Mouse (Mus musculus): ENCODE data around the gene Tmem217. TPM values are rescaled to one million over a fixed set of nuclear protein-coding genes. Genes with fewer than 3 reads are reported as not detected.
A peak's percentile ranks its signal among the peaks of the same experiment; 100 is the strongest.

Tmem217 gene
- 0.89 and 1.3 TPM in 2 replicates for polyA plus RNA-seq (2015; fragmentation: Nextera tagmentation; extraction: Ambion mirVana)

- H3K27ac ChIP-seq (ENCODE audit: low read length), result no peak within 1 kb of the TSS
- H3K27me3 ChIP-seq (ENCODE audit: control insufficient read depth, insufficient read depth, low read depth, low read length), result no peaks in the 10 kb centered on the region
- no peak for ATAC-seq
- no peaks in the 10 kb centered on the region for H3K9me3 ChIP-seq (replicated peaks; ENCODE audit: control insufficient read depth, low read length, poor library complexity, severe bottlenecking)
- H3K4me2 ChIP-seq (ENCODE audit: low read length), result peak within 1 kb of the TSS; percentile 93; the same call in 1 of the 2 replicates
- peaks cover 13% of the 10 kb centered on the region for H3K4me1 ChIP-seq (ENCODE audit: control insufficient read depth, insufficient read depth, low read length)
- WGBS, result 95% methylated on average over 5 of the region's 5 CpGs
- no peak within 1 kb of the TSS for H3K9ac ChIP-seq (ENCODE audit: low read depth, low read length)
- no peak within 1 kb of the TSS for H3K4me3 ChIP-seq (ENCODE audit: low read depth, low read length)
- H3K36me3 ChIP-seq (ENCODE audit: control insufficient read depth, insufficient read depth, low read length), result no peaks in the 10 kb centered on the region
Measured at GRCm38 (mm10) chr17:29552162-29552732, at the start of gene Tmem217. Gene Tmem217 (minus strand): TSS chr17:29552385.

- no peak overlapping the region for H3K4me3 ChIP-seq (ENCODE audit: low read depth, low read length)
- H3K27ac ChIP-seq (ENCODE audit: low read length), result no peak overlapping the region
- H3K9me3 ChIP-seq (replicated peaks; ENCODE audit: control insufficient read depth, low read length, poor library complexity, severe bottlenecking), result no peaks in the 10 kb centered on the region
- H3K9ac ChIP-seq (ENCODE audit: low read depth, low read length), result no peak overlapping the region
- H3K36me3 ChIP-seq (ENCODE audit: control insufficient read depth, insufficient read depth, low read length), result peaks cover 25% of the 10 kb centered on the region; the same call in 1 of the 2 replicates
- H3K27me3 ChIP-seq (ENCODE audit: control insufficient read depth, insufficient read depth, low read depth, low read length), result no peaks in the 10 kb centered on the region
- ATAC-seq, result no peak
- H3K4me1 ChIP-seq (ENCODE audit: control insufficient read depth, insufficient read depth, low read length), result no peaks in the 10 kb centered on the region
- WGBS, result 84% methylated on average over 4 of the region's 4 CpGs
- H3K4me2 ChIP-seq (ENCODE audit: low read length), result no peak overlapping the region
Measured at GRCm38 (mm10) chr17:29601391-29601790, 49.2 kb upstream of the Tmem217 start.

- Histone ChIP-seq H3K9me3 (replicated peaks; ENCODE audit: control insufficient read depth, low read length, poor library complexity, severe bottlenecking) (no peaks in the 10 kb centered on the region), H3K36me3 (ENCODE audit: control insufficient read depth, insufficient read depth, low read length) (peaks cover 29% of the 10 kb centered on the region), H3K27ac (ENCODE audit: low read length) (no peak overlapping the region), H3K27me3 (ENCODE audit: control insufficient read depth, insufficient read depth, low read depth, low read length) (no peaks in the 10 kb centered on the region), H3K4me2 (ENCODE audit: low read length) (no peak overlapping the region), H3K9ac (ENCODE audit: low read depth, low read length) (no peak overlapping the region), H3K4me3 (ENCODE audit: low read depth, low read length) (no peak overlapping the region), H3K4me1 (ENCODE audit: control insufficient read depth, insufficient read depth, low read length) (no peaks in the 10 kb centered on the region)
- WGBS, result 87% methylated on average over 8 of the region's 8 CpGs
- ATAC-seq, result no peak
Measured at GRCm38 (mm10) chr17:29599537-29599936, 47.4 kb upstream of the Tmem217 start.

DNA sequence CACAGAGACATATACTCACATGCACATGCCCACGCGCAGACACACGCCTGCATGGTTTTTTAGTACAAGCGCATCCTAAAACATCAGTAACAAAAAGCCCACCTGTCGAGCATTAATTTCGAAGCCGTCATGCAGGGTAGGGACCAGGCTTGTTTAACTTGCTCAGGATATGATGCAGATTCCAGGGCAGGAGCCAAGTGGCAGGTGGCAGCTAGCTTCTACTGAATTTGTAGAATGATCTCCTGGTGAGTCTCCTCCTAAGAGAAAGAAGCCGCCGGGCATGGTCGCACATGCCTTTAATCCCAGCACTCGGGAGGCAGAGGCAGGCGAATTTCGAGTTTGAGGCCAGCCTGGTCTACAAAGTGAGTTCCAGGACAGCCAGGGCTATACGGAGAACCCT is 46.9 kb upstream of the Tmem217 start:
- ATAC-seq, result no peak
- Histone ChIP-seq H3K27ac (ENCODE audit: low read length) (no peak overlapping the region), H3K9me3 (replicated peaks; ENCODE audit: control insufficient read depth, low read length, poor library complexity, severe bottlenecking) (no peaks in the 10 kb centered on the region), H3K4me3 (ENCODE audit: low read depth, low read length) (no peak overlapping the region), H3K9ac (ENCODE audit: low read depth, low read length) (no peak overlapping the region), H3K4me1 (ENCODE audit: control insufficient read depth, insufficient read depth, low read length) (no peaks in the 10 kb centered on the region), H3K27me3 (ENCODE audit: control insufficient read depth, insufficient read depth, low read depth, low read length) (no peaks in the 10 kb centered on the region), H3K4me2 (ENCODE audit: low read length) (no peak overlapping the region), H3K36me3 (ENCODE audit: control insufficient read depth, insufficient read depth, low read length) (peaks cover 29% of the 10 kb centered on the region)
- 92% methylated on average over 14 of the region's 14 CpGs for WGBS

DNA sequence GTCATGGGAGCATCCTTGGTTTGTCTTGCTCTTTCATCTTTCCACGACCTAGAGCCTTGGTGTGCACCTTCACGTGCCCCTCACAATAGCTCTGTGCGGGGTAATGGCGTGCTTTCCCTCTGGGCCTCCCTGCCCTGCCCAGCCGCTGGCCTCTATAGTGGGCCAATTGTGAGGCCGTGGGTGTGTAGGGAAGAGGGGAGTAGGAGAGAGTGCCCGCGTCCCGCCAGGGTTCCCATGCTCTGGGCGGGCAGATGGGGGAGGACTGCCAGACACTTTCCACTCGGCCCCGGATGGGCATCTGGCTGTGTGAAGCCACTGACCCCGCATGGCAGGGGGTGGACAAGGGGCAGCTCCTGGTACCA is 44.6 kb upstream of the Tmem217 start:
- no peaks in the 10 kb centered on the region for H3K9me3 ChIP-seq (replicated peaks; ENCODE audit: control insufficient read depth, low read length, poor library complexity, severe bottlenecking)
- no peaks in the 10 kb centered on the region for H3K27me3 ChIP-seq (ENCODE audit: control insufficient read depth, insufficient read depth, low read depth, low read length)
- ATAC-seq, result 0 out of 2 replicates have a peak, but pooled peaks have one; percentile 40
- H3K4me1 ChIP-seq (ENCODE audit: control insufficient read depth, insufficient read depth, low read length), result no peaks in the 10 kb centered on the region
- WGBS, result 69% methylated on average over 13 of the region's 13 CpGs
- no peak overlapping the region for H3K4me3 ChIP-seq (ENCODE audit: low read depth, low read length)
- H3K36me3 ChIP-seq (ENCODE audit: control insufficient read depth, insufficient read depth, low read length), result peaks cover 29% of the 10 kb centered on the region
- no peak overlapping the region for H3K27ac ChIP-seq (ENCODE audit: low read length)
- no peak overlapping the region for H3K9ac ChIP-seq (ENCODE audit: low read depth, low read length)
- no peak overlapping the region for H3K4me2 ChIP-seq (ENCODE audit: low read length)

GRCm38 (mm10) chr17:29595891-29596770 is 43.9 kb upstream of the Tmem217 start:
- no peak overlapping the region for H3K4me2 ChIP-seq (ENCODE audit: low read length)
- H3K9me3 ChIP-seq (replicated peaks; ENCODE audit: control insufficient read depth, low read length, poor library complexity, severe bottlenecking), result no peaks in the 10 kb centered on the region
- H3K4me3 ChIP-seq (ENCODE audit: low read depth, low read length), result no peak overlapping the region
- no peaks in the 10 kb centered on the region for H3K27me3 ChIP-seq (ENCODE audit: control insufficient read depth, insufficient read depth, low read depth, low read length)
- H3K36me3 ChIP-seq (ENCODE audit: control insufficient read depth, insufficient read depth, low read length), result peaks cover 29% of the 10 kb centered on the region
- H3K27ac ChIP-seq (ENCODE audit: low read length), result no peak overlapping the region
- H3K9ac ChIP-seq (ENCODE audit: low read depth, low read length), result no peak overlapping the region
- 73% methylated on average over 15 of the region's 15 CpGs for WGBS
- ATAC-seq, result no peak
- H3K4me1 ChIP-seq (ENCODE audit: control insufficient read depth, insufficient read depth, low read length), result no peaks in the 10 kb centered on the region

- no peak overlapping the region for H3K4me2 ChIP-seq (ENCODE audit: low read length)
- peaks cover 7% of the 10 kb centered on the region; the same call in 1 of the 2 replicates for H3K4me1 ChIP-seq (ENCODE audit: control insufficient read depth, insufficient read depth, low read length)
- ATAC-seq, result peak; percentile 80
- peaks cover 6% of the 10 kb centered on the region; the same call in 1 of the 2 replicates for H3K36me3 ChIP-seq (ENCODE audit: control insufficient read depth, insufficient read depth, low read length)
- H3K4me3 ChIP-seq (ENCODE audit: low read depth, low read length), result no peak overlapping the region
- no peaks in the 10 kb centered on the region for H3K9me3 ChIP-seq (replicated peaks; ENCODE audit: control insufficient read depth, low read length, poor library complexity, severe bottlenecking)
- H3K27ac ChIP-seq (ENCODE audit: low read length), result peak overlapping the region; percentile 67
- 32% methylated on average over 11 of the region's 11 CpGs for WGBS
- no peak overlapping the region for H3K9ac ChIP-seq (ENCODE audit: low read depth, low read length)
- H3K27me3 ChIP-seq (ENCODE audit: control insufficient read depth, insufficient read depth, low read depth, low read length), result no peaks in the 10 kb centered on the region
Measured at GRCm38 (mm10) chr17:29589221-29589898, 37.2 kb upstream of the Tmem217 start.

- no peak overlapping the region for H3K27ac ChIP-seq (ENCODE audit: low read length)
- no peaks in the 10 kb centered on the region for H3K9me3 ChIP-seq (replicated peaks; ENCODE audit: control insufficient read depth, low read length, poor library complexity, severe bottlenecking)
- no peaks in the 10 kb centered on the region for H3K27me3 ChIP-seq (ENCODE audit: control insufficient read depth, insufficient read depth, low read depth, low read length)
- peaks cover 7% of the 10 kb centered on the region; the same call in 1 of the 2 replicates for H3K4me1 ChIP-seq (ENCODE audit: control insufficient read depth, insufficient read depth, low read length)
- peaks cover 3% of the 10 kb centered on the region; the same call in 1 of the 2 replicates for H3K36me3 ChIP-seq (ENCODE audit: control insufficient read depth, insufficient read depth, low read length)
- ATAC-seq, result no peak
- H3K9ac ChIP-seq (ENCODE audit: low read depth, low read length), result no peak overlapping the region
- 89% methylated on average over 9 of the region's 9 CpGs for WGBS
- H3K4me3 ChIP-seq (ENCODE audit: low read depth, low read length), result no peak overlapping the region
- no peak overlapping the region for H3K4me2 ChIP-seq (ENCODE audit: low read length)
Measured at GRCm38 (mm10) chr17:29586921-29587320, 34.7 kb upstream of the Tmem217 start.

Data from midbrain, embryonic 16.5 days (tissue).